Mouse (Mus musculus): ENCODE data around the gene E330014E10Rik.
"Not testable (repeated sequence)": the region's sequence is repeated elsewhere in the genome, so short reads cannot be mapped to it uniquely, and the experiment has no call there.

Gene E330014E10Rik

DNA sequence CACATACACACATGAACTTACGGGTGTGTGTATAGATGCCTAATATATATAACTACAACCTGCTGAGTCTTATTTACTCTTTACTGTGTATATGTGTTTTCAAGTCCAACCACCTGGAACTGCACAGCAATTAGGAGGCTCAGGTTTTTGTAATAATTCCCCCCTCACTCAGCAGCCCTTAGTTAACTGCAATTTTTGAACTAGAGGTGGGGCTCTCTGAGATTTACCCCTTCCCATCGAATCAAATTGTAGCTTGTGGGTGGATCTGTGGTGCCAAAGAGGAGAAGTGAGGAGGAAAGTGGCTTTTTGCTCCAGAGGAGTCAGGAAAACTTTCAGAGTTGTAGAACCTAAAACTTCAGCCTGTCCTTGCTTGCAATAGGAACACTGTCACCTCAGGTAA is at the start of gene E330014E10Rik:
Gene E330014E10Rik (plus strand): TSS at position 301 of the 400 bp plus-strand sequence.
- DNase-seq (ENCODE audit: low spot score): not testable (repeated sequence)

DNA sequence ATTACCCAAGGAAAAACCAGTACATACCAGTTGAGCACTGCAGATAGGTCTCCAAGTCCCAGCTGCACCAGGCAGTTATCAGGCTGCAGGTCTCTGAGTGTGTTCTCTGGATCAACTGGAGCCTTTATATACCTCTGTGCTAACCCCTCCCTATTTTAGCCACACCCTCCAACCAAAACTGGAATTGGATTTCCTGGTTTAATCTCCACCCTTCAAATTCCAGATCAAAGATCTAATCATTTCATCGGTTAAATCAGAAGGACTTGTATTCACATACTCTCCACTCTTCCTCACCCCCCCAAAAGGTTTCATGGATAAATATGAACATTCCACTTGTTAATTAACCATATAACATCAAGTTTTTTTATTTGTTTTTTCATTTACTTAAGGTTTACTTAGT is 39.7 kb upstream of the E330014E10Rik start, which contains the start of gene Gm7978:
Gene Gm7978 (minus strand): TSS at position 101 of the 400 bp plus-strand sequence.
- DNase-seq (ENCODE audit: low spot score): not testable (repeated sequence)

DNA sequence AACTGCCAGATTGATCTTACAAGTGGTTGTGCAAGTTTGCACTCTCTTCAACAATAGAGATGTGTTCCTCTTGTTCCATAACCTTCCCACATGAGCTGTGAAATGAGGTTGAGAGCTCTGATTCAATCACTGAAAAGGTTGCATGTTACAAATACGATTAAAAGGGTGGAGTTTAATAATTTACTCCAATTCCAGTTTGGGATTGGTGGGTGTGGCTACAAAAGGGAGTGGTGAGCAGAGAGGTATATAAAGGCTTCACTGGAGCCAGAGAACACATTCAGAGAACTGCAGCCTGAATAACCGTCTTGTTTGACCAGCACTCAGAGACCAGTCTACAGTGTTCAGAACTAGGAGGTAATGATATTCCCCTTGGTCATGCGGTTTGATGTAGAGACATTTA is 34.1 kb upstream of the E330014E10Rik start, which contains the start of gene Gm7982:
Gene Gm7982 (plus strand): TSS at position 301 of the 400 bp plus-strand sequence.
- not testable (repeated sequence) for DNase-seq (ENCODE audit: low spot score)

DNA sequence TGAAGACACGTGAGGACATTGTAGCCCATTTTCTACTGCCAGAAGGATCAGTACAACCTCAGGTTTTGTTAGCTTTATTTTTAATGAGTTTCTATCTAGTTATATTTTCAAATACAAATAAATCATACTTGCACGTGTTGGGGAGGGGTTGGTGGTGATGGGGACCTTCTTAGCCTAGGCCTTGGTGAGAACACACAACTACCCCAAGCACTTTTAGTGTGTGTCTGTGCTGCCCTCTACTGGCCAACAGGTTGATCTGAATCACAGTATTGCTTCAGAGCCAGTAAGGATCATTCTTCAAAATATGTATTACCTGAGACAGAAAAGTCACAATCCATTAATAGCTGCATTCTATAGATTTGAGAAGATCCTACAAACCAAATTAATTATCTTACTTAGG is 35.1 kb downstream of the E330014E10Rik start:
- DNase-seq (ENCODE audit: low spot score): peak; percentile 41

DNA sequence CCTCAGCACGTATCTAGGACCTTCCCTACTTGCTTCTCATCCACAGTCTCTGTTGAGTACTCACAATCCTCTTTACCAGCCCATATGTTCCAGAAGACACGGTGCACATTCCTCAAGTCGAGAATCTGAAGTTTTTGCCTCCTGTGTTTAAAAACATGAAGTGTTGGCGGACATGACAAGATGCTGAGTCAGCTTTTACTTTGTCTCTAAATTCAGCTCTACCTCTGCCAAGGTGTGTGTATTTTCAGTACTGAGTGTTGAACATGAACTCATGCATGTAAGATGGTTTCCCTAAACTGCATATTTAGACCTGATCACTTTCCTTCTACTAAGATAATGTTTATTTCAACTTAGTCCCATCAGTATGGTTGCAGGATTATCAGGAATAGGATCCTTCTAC is 60.8 kb downstream of the E330014E10Rik start:
- no peak for DNase-seq (ENCODE audit: low spot score)

DNA sequence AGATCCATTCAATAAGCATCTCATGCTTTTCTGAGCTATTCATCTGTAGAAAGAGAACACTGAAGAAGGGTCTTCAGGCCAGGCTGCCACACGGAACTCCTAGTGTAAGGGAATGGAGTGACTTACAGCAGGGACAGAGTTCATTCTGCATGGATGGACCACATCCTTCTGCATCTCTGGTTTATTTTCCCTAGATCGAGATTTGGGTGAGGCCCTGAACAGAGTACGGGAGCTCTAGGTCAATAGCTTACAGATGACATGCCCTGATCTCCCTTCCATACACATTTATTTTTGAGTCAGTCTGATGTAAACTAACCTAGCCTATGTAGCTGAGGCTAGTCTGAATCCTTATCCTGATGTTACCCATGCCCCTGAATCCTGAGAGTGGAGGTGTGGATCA is 78.2 kb downstream of the E330014E10Rik start:
- DNase-seq (ENCODE audit: low spot score): no peak
